Mouse (Mus musculus): ENCODE measurements around the gene Fam187b. TPM values are rescaled to one million over a fixed set of nuclear protein-coding genes. Genes with fewer than 3 reads are reported as not detected.

Gene Fam187b
- polyA plus RNA-seq, 1 experiment from 2014 or later: 1.4 TPM

GRCm38 (mm10) chr7:30959786-30960349, 13.7 kb upstream of the Fam187b start:
- Histone ChIP-seq H3K27me3 (no peaks in the 10 kb centered on the region), H3K4me1 (peaks cover 16% of the 10 kb centered on the region), H3K36me3 (peaks cover 17% of the 10 kb centered on the region), H3K9ac (no peak overlapping the region), H3K27ac (no peak overlapping the region), H3K9me3 (no peaks in the 10 kb centered on the region), H3K4me2 (replicated peaks) (no peak overlapping the region), H3K4me3 (no peak overlapping the region)
- 80% methylated on average over 6 of the region's 6 CpGs for WGBS
- no peak for ATAC-seq (ENCODE audit: insufficient number of reproducible peaks, insufficient read depth, low FRiP score, low TSS enrichment)

- WGBS: 94% methylated on average over 5 of the region's 5 CpGs
- Histone ChIP-seq H3K9ac (no peak overlapping the region), H3K4me3 (no peak overlapping the region), H3K4me1 (peaks cover 7% of the 10 kb centered on the region; the same call in 1 of the 2 replicates), H3K4me2 (replicated peaks) (no peak overlapping the region), H3K27ac (no peak overlapping the region), H3K36me3 (peaks cover 18% of the 10 kb centered on the region; the same call in 1 of the 2 replicates), H3K27me3 (no peaks in the 10 kb centered on the region), H3K9me3 (no peaks in the 10 kb centered on the region)
- no peak for ATAC-seq (ENCODE audit: insufficient number of reproducible peaks, insufficient read depth, low FRiP score, low TSS enrichment)
These were observed 10.7 kb upstream of the Fam187b start for GRCm38 (mm10) chr7:30962862-30963261.

DNA sequence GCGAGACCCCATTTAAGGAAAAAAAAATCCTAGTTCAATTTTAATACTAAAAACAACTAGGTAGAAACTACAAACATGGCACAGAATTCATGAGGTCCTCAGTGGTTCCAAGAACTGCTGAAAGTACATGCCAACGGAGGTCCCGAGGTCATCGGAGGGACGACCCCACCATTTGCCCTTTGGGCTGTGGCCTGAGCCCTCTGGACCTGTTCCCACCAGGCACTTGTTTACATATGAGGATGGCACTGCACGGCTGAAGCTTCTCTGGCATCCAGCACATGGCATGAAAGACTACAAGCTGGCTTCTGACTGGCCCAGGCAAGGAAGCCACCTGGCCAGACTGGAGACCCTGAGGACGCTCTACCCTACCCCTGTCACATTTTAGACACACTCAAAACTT, 9.2 kb upstream of the Fam187b start:
- Histone ChIP-seq H3K4me3 (no peak overlapping the region), H3K9ac (no peak overlapping the region), H3K4me2 (replicated peaks) (no peak overlapping the region), H3K4me1 (no peaks in the 10 kb centered on the region), H3K9me3 (no peaks in the 10 kb centered on the region), H3K27ac (no peak overlapping the region), H3K27me3 (no peaks in the 10 kb centered on the region), H3K36me3 (peaks cover 7% of the 10 kb centered on the region; the same call in 1 of the 2 replicates)
- 89% methylated on average over 7 of the region's 7 CpGs for WGBS
- no peak for ATAC-seq (ENCODE audit: insufficient number of reproducible peaks, insufficient read depth, low FRiP score, low TSS enrichment)

DNA sequence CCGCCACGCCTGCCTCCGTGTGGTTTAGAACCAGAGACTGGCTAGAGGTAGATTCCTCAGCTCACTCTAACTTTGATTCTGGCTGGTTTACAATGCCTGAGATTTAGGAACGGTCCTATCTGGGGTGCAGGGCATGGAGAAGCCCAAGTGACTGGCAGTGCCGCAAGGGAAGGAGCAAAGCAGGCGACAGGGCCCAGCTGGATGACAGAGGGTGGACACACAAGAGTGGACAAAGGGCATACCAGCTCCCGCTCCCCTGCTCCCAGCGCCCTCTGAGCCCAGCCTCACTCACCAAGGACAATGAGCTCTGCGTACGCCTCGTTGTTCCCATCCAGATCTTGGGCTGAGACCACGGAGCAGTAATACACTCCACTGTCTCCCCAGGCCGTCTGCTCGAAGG, 7.9 kb upstream of the Fam187b start:
- Histone ChIP-seq H3K36me3 (0 out of 2 replicates have a peak, but pooled peaks cover 4% of the 10 kb centered on the region), H3K27ac (no peak overlapping the region), H3K9me3 (no peaks in the 10 kb centered on the region), H3K4me2 (replicated peaks) (no peak overlapping the region), H3K4me1 (no peaks in the 10 kb centered on the region), H3K4me3 (no peak overlapping the region), H3K27me3 (no peaks in the 10 kb centered on the region), H3K9ac (no peak overlapping the region)
- 84% methylated on average over 14 of the region's 14 CpGs for WGBS
- ATAC-seq (ENCODE audit: insufficient number of reproducible peaks, insufficient read depth, low FRiP score, low TSS enrichment): no peak

- Histone ChIP-seq H3K4me3 (no peak overlapping the region), H3K9me3 (no peaks in the 10 kb centered on the region), H3K36me3 (0 out of 2 replicates have a peak, but pooled peaks cover 4% of the 10 kb centered on the region), H3K27me3 (peaks cover under 1% of the 10 kb centered on the region; the same call in 1 of the 2 replicates), H3K4me2 (replicated peaks) (no peak overlapping the region), H3K9ac (no peak overlapping the region), H3K4me1 (no peaks in the 10 kb centered on the region), H3K27ac (no peak overlapping the region)
- no peak for ATAC-seq (ENCODE audit: insufficient number of reproducible peaks, insufficient read depth, low FRiP score, low TSS enrichment)
- WGBS: 68% methylated on average over 3 of the region's 3 CpGs
These were observed 6.9 kb upstream of the Fam187b start for GRCm38 (mm10) chr7:30966657-30967056.

DNA sequence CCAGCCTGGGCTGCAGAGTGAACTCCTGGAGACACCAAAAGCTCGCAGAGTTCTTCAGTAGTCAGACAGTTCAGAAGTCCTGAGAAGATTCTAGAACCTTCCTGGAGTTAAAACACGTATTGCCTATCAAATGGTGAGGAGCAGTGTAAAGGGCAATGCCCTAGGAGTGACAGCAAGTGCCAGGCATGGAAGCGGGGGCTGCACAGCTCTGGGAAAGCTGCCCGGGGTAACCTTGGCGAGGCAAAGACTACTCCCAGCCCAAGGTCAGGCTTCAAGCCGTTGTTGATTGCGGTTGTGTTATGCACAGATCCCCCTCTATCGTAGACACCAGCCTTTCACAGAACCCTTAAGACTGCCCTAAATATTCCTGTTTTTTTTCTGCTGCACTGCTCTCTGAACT, 5.0 kb upstream of the Fam187b start:
- 90% methylated on average over 8 of the region's 8 CpGs for WGBS
- peaks cover 4% of the 10 kb centered on the region; the same call in 1 of the 2 replicates for H3K4me1 ChIP-seq
- H3K36me3 ChIP-seq: 0 out of 2 replicates have a peak, but pooled peaks cover 4% of the 10 kb centered on the region
- no peak overlapping the region for H3K9ac ChIP-seq
- peaks cover 20% of the 10 kb centered on the region for H3K27me3 ChIP-seq
- no peak overlapping the region for H3K4me2 ChIP-seq (replicated peaks)
- no peaks in the 10 kb centered on the region for H3K9me3 ChIP-seq
- H3K27ac ChIP-seq: no peak overlapping the region
- ATAC-seq (ENCODE audit: insufficient number of reproducible peaks, insufficient read depth, low FRiP score, low TSS enrichment): no peak
- H3K4me3 ChIP-seq: no peak overlapping the region

DNA sequence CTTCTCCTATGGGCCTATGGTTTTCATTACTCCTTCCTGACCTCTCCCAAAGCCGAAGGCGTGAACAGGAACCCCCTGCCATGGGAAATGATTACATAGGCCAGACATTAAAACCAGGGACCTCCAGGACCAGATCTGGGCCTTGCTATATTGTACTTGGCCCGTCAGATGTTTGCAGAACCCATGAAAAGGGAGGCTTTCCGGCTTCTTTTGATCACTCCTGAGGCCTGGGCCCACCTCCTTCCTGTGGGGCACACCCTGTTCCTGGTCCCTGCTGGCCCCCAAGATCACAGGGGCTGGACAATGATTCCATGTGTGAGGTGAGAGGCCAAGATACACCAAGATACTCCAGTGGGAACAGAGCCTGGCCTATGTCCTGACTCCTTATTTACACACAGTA, 4.4 kb upstream of the Fam187b start:
- no peak overlapping the region for H3K9ac ChIP-seq
- no peak overlapping the region for H3K4me3 ChIP-seq
- WGBS: 82% methylated on average over 4 of the region's 4 CpGs
- H3K27me3 ChIP-seq: peaks cover 23% of the 10 kb centered on the region
- 0 out of 2 replicates have a peak, but pooled peaks cover 4% of the 10 kb centered on the region for H3K36me3 ChIP-seq
- H3K4me1 ChIP-seq: peaks cover 4% of the 10 kb centered on the region; the same call in 1 of the 2 replicates
- no peaks in the 10 kb centered on the region for H3K9me3 ChIP-seq
- no peak overlapping the region for H3K27ac ChIP-seq
- no peak for ATAC-seq (ENCODE audit: insufficient number of reproducible peaks, insufficient read depth, low FRiP score, low TSS enrichment)
- H3K4me2 ChIP-seq (replicated peaks): no peak overlapping the region

DNA sequence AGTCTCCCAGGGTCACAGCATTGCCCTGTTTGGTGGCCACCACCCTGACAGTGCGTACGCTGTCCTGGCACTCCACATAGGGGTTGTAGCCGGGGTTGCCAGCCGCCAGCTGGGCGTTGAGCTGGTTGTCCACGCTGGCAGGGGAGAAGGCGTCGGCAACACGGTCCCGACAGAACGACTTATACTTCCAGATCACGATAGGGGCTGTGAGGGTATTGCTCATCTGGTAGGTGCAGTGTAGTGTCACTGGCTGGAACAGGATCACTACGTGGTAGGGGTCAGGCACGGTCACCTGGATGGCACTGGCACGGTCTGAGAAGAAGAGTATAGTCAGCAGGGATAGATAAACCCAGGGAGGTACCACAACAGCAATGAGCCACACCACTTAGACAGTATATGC, 1.7 kb upstream of the Fam187b start:
- no peaks in the 10 kb centered on the region for H3K9me3 ChIP-seq
- 0 out of 2 replicates have a peak overlapping the region, but pooled peaks have one; percentile 39 for H3K4me3 ChIP-seq
- H3K27me3 ChIP-seq: peaks cover 23% of the 10 kb centered on the region
- 89% methylated on average over 15 of the region's 15 CpGs for WGBS
- no peak overlapping the region for H3K27ac ChIP-seq
- no peak for ATAC-seq (ENCODE audit: insufficient number of reproducible peaks, insufficient read depth, low FRiP score, low TSS enrichment)
- H3K36me3 ChIP-seq: no peaks in the 10 kb centered on the region
- H3K4me1 ChIP-seq: peaks cover 4% of the 10 kb centered on the region; the same call in 1 of the 2 replicates
- no peak overlapping the region for H3K9ac ChIP-seq
- peak overlapping the region; percentile 58 for H3K4me2 ChIP-seq (replicated peaks)

DNA sequence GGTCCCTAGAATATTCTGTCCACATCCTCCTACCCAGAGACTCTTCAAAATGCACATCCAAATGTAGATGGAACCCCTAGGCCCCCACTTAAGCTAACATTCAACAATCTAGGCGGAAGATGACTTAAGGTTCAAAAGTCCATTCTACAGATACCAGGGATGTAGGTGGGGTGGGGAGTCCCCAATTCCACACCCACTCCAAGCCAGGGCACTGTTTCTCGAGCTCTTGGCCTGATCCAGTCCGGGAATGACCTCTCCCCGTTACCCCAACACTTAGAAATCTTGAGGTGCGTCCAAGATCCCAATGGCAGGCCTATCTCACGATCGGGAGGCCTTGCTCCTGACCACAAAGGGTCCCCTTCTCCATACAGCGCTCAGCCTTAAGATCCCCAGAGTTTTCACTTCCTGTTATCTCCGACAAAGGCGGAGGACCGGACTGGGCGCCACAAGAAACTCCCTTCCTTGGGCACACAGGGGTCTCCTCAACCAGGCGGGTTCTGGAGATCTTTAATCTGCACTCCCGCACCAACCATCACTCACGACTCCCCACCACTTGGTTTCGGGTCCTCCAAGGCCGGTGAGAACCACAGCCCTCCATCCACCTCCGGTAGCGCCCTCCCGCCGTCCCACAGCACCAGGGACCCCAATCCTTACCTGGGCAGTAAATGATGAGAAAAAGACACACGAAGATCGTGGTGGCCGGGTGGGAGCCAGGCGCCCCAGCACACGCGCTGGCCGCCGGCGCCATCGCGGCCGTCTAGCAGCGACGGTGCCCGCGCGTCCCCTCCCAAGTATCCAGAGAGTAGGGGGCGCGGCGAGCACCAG, 952 bp upstream of the Fam187b start:
- 3% methylated on average over 41 of the region's 41 CpGs for WGBS
- Histone ChIP-seq H3K27me3 (peaks cover 23% of the 10 kb centered on the region), H3K27ac (no peak overlapping the region), H3K9me3 (no peaks in the 10 kb centered on the region), H3K4me3 (peak overlapping the region; percentile 39), H3K36me3 (no peaks in the 10 kb centered on the region), H3K4me1 (peaks cover 4% of the 10 kb centered on the region; the same call in 1 of the 2 replicates), H3K9ac (peak overlapping the region; percentile 25; the same call in 1 of the 2 replicates), H3K4me2 (replicated peaks) (peak overlapping the region; percentile 58)
- no peak for ATAC-seq (ENCODE audit: insufficient number of reproducible peaks, insufficient read depth, low FRiP score, low TSS enrichment)

- Histone ChIP-seq H3K4me2 (replicated peaks) (peak within 1 kb of the TSS; percentile 58), H3K4me3 (peak within 1 kb of the TSS; percentile 39), H3K27me3 (peaks cover 23% of the 10 kb centered on the region), H3K36me3 (no peaks in the 10 kb centered on the region), H3K9me3 (no peaks in the 10 kb centered on the region), H3K27ac (no peak within 1 kb of the TSS), H3K4me1 (peaks cover 4% of the 10 kb centered on the region; the same call in 1 of the 2 replicates), H3K9ac (peak within 1 kb of the TSS; percentile 25; the same call in 1 of the 2 replicates)
- WGBS: under 1% methylated on average over 19 of the region's 19 CpGs
- ATAC-seq (ENCODE audit: insufficient number of reproducible peaks, insufficient read depth, low FRiP score, low TSS enrichment): peak; percentile 69
These were observed 414 bp upstream of the Fam187b start, which contains the start of gene Lsr for GRCm38 (mm10) chr7:30973251-30973500. Gene Lsr (minus strand): TSS chr7:30973464.

DNA sequence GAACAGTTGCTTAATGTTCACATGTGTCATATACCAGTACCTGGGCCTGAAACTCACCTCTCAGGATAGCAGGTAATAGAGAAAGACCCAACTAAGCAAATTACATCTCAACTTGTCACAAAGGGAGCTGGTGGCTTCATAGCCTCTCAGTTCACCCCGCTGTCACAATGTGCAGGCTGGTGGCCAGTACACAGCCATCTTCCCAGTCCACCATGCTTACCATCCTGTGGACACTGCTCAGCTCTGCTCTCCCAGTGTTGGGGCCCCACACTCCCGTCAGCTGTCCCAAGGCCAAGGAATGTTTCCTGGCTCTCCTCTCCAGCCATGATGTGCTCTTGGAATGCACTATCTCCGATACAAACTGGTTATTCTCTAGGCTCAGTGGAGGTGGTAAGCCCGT, 8.1 kb downstream of the Fam187b start:
- 89% methylated on average over 4 of the region's 4 CpGs for WGBS

DNA sequence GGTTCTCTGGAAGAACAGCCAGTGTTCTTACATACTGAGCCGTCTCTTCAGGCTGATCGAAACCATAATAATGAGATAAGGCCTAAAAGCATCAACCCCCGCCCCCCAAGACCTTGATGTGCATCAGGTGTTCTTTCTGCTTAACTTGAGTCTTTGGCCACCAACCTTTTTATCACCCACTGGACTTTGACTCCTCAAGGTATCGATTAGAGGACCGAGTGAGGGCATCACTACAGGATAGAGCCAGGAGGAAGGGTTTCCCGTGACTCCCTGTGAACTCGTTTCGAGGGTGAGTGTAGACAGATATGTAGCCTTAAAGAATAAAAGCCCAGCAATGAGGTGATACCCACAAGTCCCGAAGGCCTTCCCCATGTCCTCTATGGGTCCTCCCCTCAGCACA, 11.8 kb downstream of the Fam187b start:
- WGBS: 87% methylated on average over 9 of the region's 9 CpGs
- no peaks in the 10 kb centered on the region for H3K27me3 ChIP-seq
- no peak overlapping the region for H3K9ac ChIP-seq
- H3K4me1 ChIP-seq: no peaks in the 10 kb centered on the region
- H3K4me3 ChIP-seq: no peak overlapping the region
- H3K36me3 ChIP-seq: no peaks in the 10 kb centered on the region
- no peak overlapping the region for H3K4me2 ChIP-seq (replicated peaks)
- no peak for ATAC-seq (ENCODE audit: insufficient number of reproducible peaks, insufficient read depth, low FRiP score, low TSS enrichment)
- no peak overlapping the region for H3K27ac ChIP-seq
- H3K9me3 ChIP-seq: no peaks in the 10 kb centered on the region

More for the DNA sequence above, 8.1 kb downstream of the Fam187b start:
- Histone ChIP-seq H3K27me3 (no peaks in the 10 kb centered on the region), H3K9ac (no peak overlapping the region), H3K27ac (no peak overlapping the region), H3K36me3 (no peaks in the 10 kb centered on the region), H3K4me1 (no peaks in the 10 kb centered on the region), H3K4me3 (no peak overlapping the region), H3K9me3 (no peaks in the 10 kb centered on the region), H3K4me2 (replicated peaks) (no peak overlapping the region)
- no peak for ATAC-seq (ENCODE audit: insufficient number of reproducible peaks, insufficient read depth, low FRiP score, low TSS enrichment)

Data from embryonic facial prominence, embryonic 12.5 days (tissue).